Mouse (Mus musculus): ENCODE data around the gene Ulk2. TPM values are rescaled to one million over a fixed set of nuclear protein-coding genes. Genes with fewer than 3 reads are reported as not detected.
"Not testable (repeated sequence)": the region's sequence is repeated elsewhere in the genome, so short reads cannot be mapped to it uniquely, and the experiment has no call there.

Gene Ulk2
- polyA plus RNA-seq, 1 experiment from 2014 or later = 11.4 TPM

DNA sequence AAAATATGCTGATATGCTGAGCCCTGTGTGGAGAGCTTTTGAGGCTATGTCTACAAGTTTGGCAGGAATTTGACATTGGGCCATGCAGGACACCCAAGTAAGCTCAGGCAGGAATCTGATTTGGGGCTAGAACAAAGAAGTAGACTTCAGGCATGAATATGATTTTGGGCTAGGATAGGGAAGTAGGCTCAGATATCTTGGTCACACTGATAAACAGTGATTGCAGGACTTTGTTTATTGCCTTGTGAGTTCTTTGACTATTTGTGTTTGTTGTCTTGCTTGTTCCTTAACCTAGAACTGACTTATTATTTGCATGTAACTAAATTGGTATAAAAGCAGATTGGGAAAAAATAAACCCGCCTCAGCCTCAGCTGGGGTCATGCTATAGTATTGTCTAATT, 66.3 kb downstream of the Ulk2 start:
- H3K9me3 ChIP-seq (replicated peaks; ENCODE audit: control insufficient read depth, low read length) = no peaks in the 10 kb centered on the region
- no peak for ATAC-seq (replicated peaks; ENCODE audit: extremely low read depth, insufficient read depth, low FRiP score)
- 88% methylated on average over 1 of the region's 1 CpGs for WGBS
- no peak overlapping the region for H3K4me2 ChIP-seq (ENCODE audit: low read depth, low read length)
- peaks cover 38% of the 10 kb centered on the region for H3K36me3 ChIP-seq (ENCODE audit: control insufficient read depth, insufficient read depth)
- no peak overlapping the region for H3K4me3 ChIP-seq (ENCODE audit: low read length)
- no peak overlapping the region for H3K9ac ChIP-seq (ENCODE audit: low read length)
- H3K4me1 ChIP-seq (ENCODE audit: control insufficient read depth, insufficient read depth, low read length) = no peaks in the 10 kb centered on the region
- H3K27me3 ChIP-seq (ENCODE audit: control insufficient read depth, insufficient read depth, low read length) = no peaks in the 10 kb centered on the region
- H3K27ac ChIP-seq (ENCODE audit: low read length) = no peak overlapping the region

DNA sequence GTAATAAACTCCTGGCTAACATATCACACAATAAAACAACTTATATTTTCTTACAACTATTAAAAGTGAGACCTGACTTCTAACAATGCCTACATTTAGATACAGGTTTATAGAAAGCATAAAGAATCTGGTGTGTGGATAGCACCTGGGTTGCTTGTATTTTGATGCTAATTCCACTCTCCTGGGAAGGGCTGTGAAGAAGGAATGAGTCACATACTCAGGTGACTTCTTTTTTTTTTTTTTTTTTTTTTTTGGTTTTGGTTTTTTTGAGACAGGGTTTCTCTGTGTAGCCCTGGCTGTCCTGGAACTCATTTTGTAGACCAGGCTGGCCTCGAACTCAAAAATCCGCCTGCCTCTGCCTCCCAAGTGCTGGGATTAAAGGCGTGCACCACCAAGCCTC, 72.3 kb downstream of the Ulk2 start:
- not testable (repeated sequence) for H3K9me3 ChIP-seq (replicated peaks; ENCODE audit: control insufficient read depth, low read length); ATAC-seq (replicated peaks; ENCODE audit: extremely low read depth, insufficient read depth, low FRiP score); H3K27ac ChIP-seq (ENCODE audit: low read length); H3K4me2 ChIP-seq (ENCODE audit: low read depth, low read length); H3K4me1 ChIP-seq (ENCODE audit: control insufficient read depth, insufficient read depth, low read length); H3K27me3 ChIP-seq (ENCODE audit: control insufficient read depth, insufficient read depth, low read length); H3K9ac ChIP-seq (ENCODE audit: low read length); H3K4me3 ChIP-seq (ENCODE audit: low read length)
- peaks cover 38% of the 10 kb centered on the region for H3K36me3 ChIP-seq (ENCODE audit: control insufficient read depth, insufficient read depth)
- 89% methylated on average over 3 of the region's 3 CpGs for WGBS

DNA sequence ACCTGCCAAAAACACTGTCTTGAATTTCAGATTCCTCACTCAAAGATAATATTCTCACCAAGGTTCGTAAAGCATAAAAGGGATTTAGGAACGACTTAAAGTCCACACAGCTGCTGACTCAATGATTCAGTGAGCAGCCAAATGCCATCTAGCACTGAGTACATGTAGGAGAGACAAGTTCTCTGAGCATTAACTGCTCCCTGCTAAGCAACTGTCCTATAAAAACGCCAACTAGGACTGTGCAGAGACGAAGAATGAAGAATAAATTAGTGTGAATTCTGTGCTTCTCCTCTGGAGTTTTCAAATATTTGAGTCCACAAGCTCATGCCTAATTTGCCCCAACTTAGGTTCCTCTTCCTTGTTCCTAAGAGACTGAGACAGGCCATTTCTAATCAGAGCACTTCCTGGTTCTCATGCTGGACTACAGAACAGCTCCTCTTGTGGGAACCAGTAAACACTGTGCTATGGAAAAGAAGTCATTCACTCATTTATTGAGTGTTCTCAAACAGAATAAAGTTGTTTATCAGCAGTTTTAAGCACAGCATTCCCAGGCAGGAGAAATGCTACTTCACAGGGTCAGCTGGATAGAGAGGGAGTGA, 80.2 kb downstream of the Ulk2 start:
- peaks cover 18% of the 10 kb centered on the region for H3K36me3 ChIP-seq (ENCODE audit: control insufficient read depth, insufficient read depth)
- WGBS = 89% methylated on average over 4 of the region's 4 CpGs

DNA sequence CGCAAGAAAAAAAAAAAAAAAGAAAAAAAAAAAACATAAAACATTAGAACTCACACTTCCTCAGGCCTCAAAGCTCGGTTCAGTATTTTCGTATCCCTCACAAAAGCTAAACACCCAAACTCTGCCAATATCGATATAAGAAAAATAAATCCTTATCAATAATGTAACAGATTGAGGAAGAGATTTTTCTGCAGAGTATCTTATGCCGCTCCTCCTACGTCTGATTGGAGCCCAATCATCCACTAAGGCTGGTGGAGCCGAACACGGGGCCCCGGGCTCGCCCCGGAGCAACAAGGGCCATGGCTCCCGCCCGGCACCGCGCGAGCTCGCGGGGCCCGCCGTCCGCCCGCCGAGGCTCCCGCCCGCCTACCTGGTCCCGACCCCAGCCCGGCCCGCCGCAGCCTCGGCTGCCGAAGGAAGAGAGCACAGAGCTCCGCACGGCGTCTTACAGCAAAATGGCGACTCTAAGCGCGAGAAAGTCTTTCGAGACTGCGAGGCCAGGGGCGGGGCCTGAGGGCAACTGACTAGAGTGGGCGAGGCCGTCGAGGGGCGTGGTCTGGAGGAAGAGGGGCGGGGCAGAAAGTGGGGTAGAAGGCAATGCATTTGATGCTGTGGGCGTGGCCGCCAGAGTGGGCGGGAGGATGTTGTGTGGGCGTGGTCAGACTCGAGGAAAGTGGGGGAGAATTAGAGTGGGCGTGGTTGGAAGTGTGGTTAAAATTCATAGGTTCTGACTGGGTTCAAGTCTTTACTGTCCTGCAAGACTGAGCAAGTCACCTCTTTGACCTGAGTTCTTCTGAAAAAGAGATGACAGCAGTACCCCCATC, 93.1 kb downstream of the Ulk2 start, which contains the start of gene Prpsap2:
Gene Prpsap2, minus strand, starts transcription at position 505 of the 824 bp plus-strand sequence.
- peak within 1 kb of the TSS; percentile 75 for H3K4me3 ChIP-seq (ENCODE audit: low read length)
- WGBS = under 1% methylated on average over 51 of the region's 51 CpGs
- peak within 1 kb of the TSS; percentile 73 for H3K4me2 ChIP-seq (ENCODE audit: low read depth, low read length)
- H3K9ac ChIP-seq (ENCODE audit: low read length) = peak within 1 kb of the TSS; percentile 86
- H3K36me3 ChIP-seq (ENCODE audit: control insufficient read depth, insufficient read depth) = peaks cover under 1% of the 10 kb centered on the region; the same call in 1 of the 2 replicates
- ATAC-seq (replicated peaks; ENCODE audit: extremely low read depth, insufficient read depth, low FRiP score) = peak; percentile 96
- no peaks in the 10 kb centered on the region for H3K9me3 ChIP-seq (replicated peaks; ENCODE audit: control insufficient read depth, low read length)
- H3K4me1 ChIP-seq (ENCODE audit: control insufficient read depth, insufficient read depth, low read length) = peaks cover 5% of the 10 kb centered on the region
- peak within 1 kb of the TSS; percentile 85 for H3K27ac ChIP-seq (ENCODE audit: low read length)
- no peaks in the 10 kb centered on the region for H3K27me3 ChIP-seq (ENCODE audit: control insufficient read depth, insufficient read depth, low read length)

More for the DNA sequence above, 80.2 kb downstream of the Ulk2 start:
- H3K9me3 ChIP-seq (replicated peaks; ENCODE audit: control insufficient read depth, low read length) = no peaks in the 10 kb centered on the region
- no peaks in the 10 kb centered on the region for H3K27me3 ChIP-seq (ENCODE audit: control insufficient read depth, insufficient read depth, low read length)
- H3K27ac ChIP-seq (ENCODE audit: low read length) = no peak overlapping the region
- H3K4me3 ChIP-seq (ENCODE audit: low read length) = no peak overlapping the region
- no peak overlapping the region for H3K9ac ChIP-seq (ENCODE audit: low read length)
- ATAC-seq (replicated peaks; ENCODE audit: extremely low read depth, insufficient read depth, low FRiP score) = no peak
- no peaks in the 10 kb centered on the region for H3K4me1 ChIP-seq (ENCODE audit: control insufficient read depth, insufficient read depth, low read length)
- no peak overlapping the region for H3K4me2 ChIP-seq (ENCODE audit: low read depth, low read length)

DNA sequence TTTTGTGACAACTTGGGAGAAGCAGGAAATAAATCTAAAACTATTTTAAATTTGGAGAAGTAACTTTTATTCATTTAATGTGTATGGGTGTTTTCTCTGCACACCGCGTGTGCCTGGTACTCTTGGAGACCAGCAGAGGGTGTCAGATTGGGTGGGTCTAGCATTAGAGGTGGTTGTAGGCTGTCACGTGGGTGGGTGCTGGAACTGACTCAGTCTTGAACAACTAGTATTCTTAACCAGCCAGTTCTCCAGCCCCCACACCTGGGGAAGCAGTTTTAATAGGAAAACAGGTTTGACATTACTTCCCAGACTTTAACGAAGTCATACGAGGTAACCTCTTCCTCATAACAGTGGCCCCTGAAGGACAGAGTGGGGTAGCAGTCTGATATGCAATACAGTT, 94.4 kb downstream of the Ulk2 start:
- WGBS = 75% methylated on average over 5 of the region's 5 CpGs
- no peak overlapping the region for H3K27ac ChIP-seq (ENCODE audit: low read length)
- no peaks in the 10 kb centered on the region for H3K9me3 ChIP-seq (replicated peaks; ENCODE audit: control insufficient read depth, low read length)
- H3K4me3 ChIP-seq (ENCODE audit: low read length) = no peak overlapping the region
- H3K4me2 ChIP-seq (ENCODE audit: low read depth, low read length) = peak overlapping the region; percentile 73
- peaks cover 5% of the 10 kb centered on the region for H3K4me1 ChIP-seq (ENCODE audit: control insufficient read depth, insufficient read depth, low read length)
- peaks cover 8% of the 10 kb centered on the region; the same call in 1 of the 2 replicates for H3K36me3 ChIP-seq (ENCODE audit: control insufficient read depth, insufficient read depth)
- H3K27me3 ChIP-seq (ENCODE audit: control insufficient read depth, insufficient read depth, low read length) = no peaks in the 10 kb centered on the region
- no peak overlapping the region for H3K9ac ChIP-seq (ENCODE audit: low read length)
- ATAC-seq (replicated peaks; ENCODE audit: extremely low read depth, insufficient read depth, low FRiP score) = no peak

DNA sequence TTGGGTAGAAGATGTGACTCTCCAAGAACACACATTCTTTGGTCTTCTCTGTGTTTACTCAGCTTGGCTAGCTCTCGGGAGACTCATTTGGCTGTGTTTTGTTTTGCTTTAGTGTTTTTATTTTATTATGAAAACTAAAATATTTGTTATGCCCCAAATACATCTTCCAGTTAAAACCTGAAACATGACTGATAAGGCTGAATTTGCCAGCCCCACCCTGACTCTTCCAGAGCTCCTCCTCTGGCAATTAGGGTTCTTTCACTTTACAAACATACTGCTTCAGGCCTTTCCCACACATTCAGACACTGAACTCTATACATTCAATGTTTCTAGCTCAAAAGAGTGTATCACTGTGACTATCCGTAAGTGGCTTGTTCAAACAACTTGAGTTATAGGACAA, 97.7 kb downstream of the Ulk2 start:
- Histone ChIP-seq H3K9me3 (replicated peaks; ENCODE audit: control insufficient read depth, low read length) (no peaks in the 10 kb centered on the region), H3K4me1 (ENCODE audit: control insufficient read depth, insufficient read depth, low read length) (peaks cover 5% of the 10 kb centered on the region), H3K4me3 (ENCODE audit: low read length) (no peak overlapping the region), H3K9ac (ENCODE audit: low read length) (no peak overlapping the region), H3K36me3 (ENCODE audit: control insufficient read depth, insufficient read depth) (peaks cover 28% of the 10 kb centered on the region), H3K4me2 (ENCODE audit: low read depth, low read length) (no peak overlapping the region), H3K27ac (ENCODE audit: low read length) (no peak overlapping the region), H3K27me3 (ENCODE audit: control insufficient read depth, insufficient read depth, low read length) (no peaks in the 10 kb centered on the region)
- ATAC-seq (replicated peaks; ENCODE audit: extremely low read depth, insufficient read depth, low FRiP score) = no peak
- 81% methylated on average over 2 of the region's 2 CpGs for WGBS

DNA sequence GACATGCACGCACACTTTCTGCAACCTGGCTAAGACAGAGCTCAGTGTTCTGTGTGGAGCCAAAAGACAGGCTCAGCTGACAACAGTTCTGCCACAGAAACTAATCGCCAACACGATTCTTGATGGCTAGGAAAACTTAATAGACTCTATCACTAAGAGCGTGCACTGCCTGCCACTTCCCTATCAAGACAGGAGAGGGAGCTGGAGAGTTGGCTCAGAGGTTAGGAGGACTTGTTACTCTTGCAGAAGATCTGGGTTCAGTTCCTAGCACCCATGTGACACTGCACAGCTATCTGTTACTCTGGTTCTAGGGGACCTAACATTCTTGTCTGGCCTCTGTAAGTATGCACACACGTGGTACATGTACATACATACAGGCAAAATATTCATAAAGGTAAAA, 103.3 kb downstream of the Ulk2 start:
- ATAC-seq (replicated peaks; ENCODE audit: extremely low read depth, insufficient read depth, low FRiP score) = no peak
- no peaks in the 10 kb centered on the region for H3K9me3 ChIP-seq (replicated peaks; ENCODE audit: control insufficient read depth, low read length)
- no peaks in the 10 kb centered on the region for H3K27me3 ChIP-seq (ENCODE audit: control insufficient read depth, insufficient read depth, low read length)
- H3K36me3 ChIP-seq (ENCODE audit: control insufficient read depth, insufficient read depth) = peaks cover 33% of the 10 kb centered on the region
- no peak overlapping the region for H3K27ac ChIP-seq (ENCODE audit: low read length)
- WGBS = 82% methylated on average over 5 of the region's 5 CpGs
- H3K4me2 ChIP-seq (ENCODE audit: low read depth, low read length) = no peak overlapping the region
- no peaks in the 10 kb centered on the region for H3K4me1 ChIP-seq (ENCODE audit: control insufficient read depth, insufficient read depth, low read length)
- H3K4me3 ChIP-seq (ENCODE audit: low read length) = no peak overlapping the region
- no peak overlapping the region for H3K9ac ChIP-seq (ENCODE audit: low read length)

DNA sequence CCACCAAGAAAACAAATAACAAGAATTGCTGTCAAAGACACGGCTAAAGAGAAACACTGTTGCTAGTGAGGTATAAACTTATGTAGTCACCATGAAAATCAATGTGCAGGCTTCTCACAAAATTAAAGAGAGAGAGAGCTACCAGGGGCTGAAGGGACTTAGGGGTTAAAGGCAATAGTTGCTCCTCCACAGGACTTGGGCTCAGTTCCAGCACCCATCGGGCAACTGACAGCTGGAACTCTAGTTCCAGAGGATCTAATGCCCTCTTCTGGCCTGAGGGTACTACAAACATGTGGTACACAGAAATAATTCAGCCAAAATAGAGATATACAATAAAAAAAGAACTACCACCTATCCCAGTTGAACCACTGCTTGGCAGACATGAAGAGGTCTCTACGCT, 107.7 kb downstream of the Ulk2 start:
- Histone ChIP-seq H3K9me3 (replicated peaks; ENCODE audit: control insufficient read depth, low read length) (no peaks in the 10 kb centered on the region), H3K36me3 (ENCODE audit: control insufficient read depth, insufficient read depth) (peaks cover 18% of the 10 kb centered on the region), H3K9ac (ENCODE audit: low read length) (no peak overlapping the region), H3K27ac (ENCODE audit: low read length) (no peak overlapping the region), H3K27me3 (ENCODE audit: control insufficient read depth, insufficient read depth, low read length) (no peaks in the 10 kb centered on the region), H3K4me3 (ENCODE audit: low read length) (no peak overlapping the region), H3K4me1 (ENCODE audit: control insufficient read depth, insufficient read depth, low read length) (no peaks in the 10 kb centered on the region), H3K4me2 (ENCODE audit: low read depth, low read length) (no peak overlapping the region)
- WGBS = 58% methylated on average over 3 of the region's 3 CpGs
- no peak for ATAC-seq (replicated peaks; ENCODE audit: extremely low read depth, insufficient read depth, low FRiP score)

DNA sequence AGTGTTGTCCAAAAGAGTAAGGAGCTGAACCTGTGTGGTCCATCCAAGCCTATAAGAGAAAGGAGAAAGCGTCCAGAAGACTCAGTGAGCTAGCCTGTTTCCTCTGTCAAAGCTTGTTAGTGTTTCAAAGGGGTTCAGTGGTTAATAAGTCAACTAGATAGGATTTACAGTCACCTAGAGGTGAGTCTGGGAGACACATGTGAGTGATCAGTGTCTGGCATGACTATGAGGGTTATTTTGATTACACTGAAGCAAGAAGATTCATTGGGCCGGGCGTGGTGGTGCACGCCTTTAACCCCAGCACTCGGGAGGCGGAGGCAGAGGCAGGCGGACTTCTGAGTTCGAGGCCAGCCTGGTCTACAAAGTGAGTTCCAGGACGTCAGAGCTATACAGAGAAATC, 109.1 kb downstream of the Ulk2 start:
- Histone ChIP-seq H3K27me3 (ENCODE audit: control insufficient read depth, insufficient read depth, low read length) (no peaks in the 10 kb centered on the region), H3K9me3 (replicated peaks; ENCODE audit: control insufficient read depth, low read length) (no peaks in the 10 kb centered on the region), H3K27ac (ENCODE audit: low read length) (no peak overlapping the region), H3K4me2 (ENCODE audit: low read depth, low read length) (no peak overlapping the region), H3K4me3 (ENCODE audit: low read length) (no peak overlapping the region), H3K4me1 (ENCODE audit: control insufficient read depth, insufficient read depth, low read length) (no peaks in the 10 kb centered on the region), H3K9ac (ENCODE audit: low read length) (no peak overlapping the region), H3K36me3 (ENCODE audit: control insufficient read depth, insufficient read depth) (peaks cover 13% of the 10 kb centered on the region)
- no peak for ATAC-seq (replicated peaks; ENCODE audit: extremely low read depth, insufficient read depth, low FRiP score)
- WGBS = 92% methylated on average over 9 of the region's 9 CpGs
